Mouse (Mus musculus) brain, embryonic 14.5 days (tissue): Measurements from ENCODE around the gene Ltbp3.

Experiments used
- CTCF ChIP-seq: fragments of 200-500 bp; IDR thresholded peaks from 2 replicates; pipeline ENCODE4 v1.5.1; 2012; ENCODE audit warnings: inconsistent platforms, mild to moderate bottlenecking, moderate library complexity, borderline replicate concordance; ENCODE audit not compliant: insufficient read depth, insufficient read length; ENCODE audit errors: extremely low read depth
- POLR2A ChIP-seq: fragments of 200-500 bp; IDR thresholded peaks from 2 replicates; pipeline ENCODE4 v1.6.1; 2012; ENCODE audit warnings: mild to moderate bottlenecking, inconsistent platforms, borderline replicate concordance; ENCODE audit not compliant: poor library complexity, insufficient read depth, insufficient read length, severe bottlenecking; ENCODE audit errors: extremely low read depth

GRCm38 (mm10) chr19:5797381-5798111 is 56.8 kb downstream of the Ltbp3 start:
- no peak for TF ChIP-seq CTCF
- TF ChIP-seq POLR2A = no peak
